Mouse (Mus musculus) kidney, embryonic 16.5 days (tissue): ENCODE data around the gene Wrap53. TPM values are rescaled to one million over a fixed set of nuclear protein-coding genes. Genes with fewer than 3 reads are reported as not detected.

Experiments used
- ATAC-seq: fragments of 200-750 bp; cut with Nextera tagmentation; 2 replicates; pipeline ENCODE4 v1.8.0; 2017; ENCODE audit warnings: moderate TSS enrichment; ENCODE audit not compliant: low FRiP score, low TSS enrichment
- H3K27ac ChIP-seq: fragments of 300-500 bp; sonication (generic); 2 replicates; pipeline ENCODE4 v1.5.1; 2014; ENCODE audit warnings: low read length
- H3K27me3 ChIP-seq: fragments of 300-500 bp; sonication (generic); 2 replicates; pipeline ENCODE4 v1.6.1; 2014; ENCODE audit warnings: low read length, control low read depth, mixed read lengths; ENCODE audit not compliant: insufficient read depth
- H3K36me3 ChIP-seq: fragments of 300-500 bp; sonication (generic); 2 replicates; pipeline ENCODE4 v1.6.1; 2014; ENCODE audit warnings: low read length, control low read depth, mixed read lengths; ENCODE audit not compliant: insufficient read depth
- H3K4me1 ChIP-seq: fragments of 300-500 bp; sonication (generic); 2 replicates; pipeline ENCODE4 v1.6.1; 2014; ENCODE audit warnings: low read length, control low read depth, mixed read lengths; ENCODE audit not compliant: insufficient read depth
- H3K4me2 ChIP-seq: fragments of 300-500 bp; sonication (generic); replicated peaks from 2 replicates; pipeline ENCODE4 v1.6.1; 2014; ENCODE audit warnings: low read depth, low read length
- H3K4me3 ChIP-seq: fragments of 300-500 bp; sonication (generic); 2 replicates; pipeline ENCODE4 v1.5.1; 2014; ENCODE audit warnings: mild to moderate bottlenecking, low read length
- H3K9ac ChIP-seq: fragments of 300-500 bp; sonication (generic); replicated peaks from 2 replicates; pipeline ENCODE4 v1.6.1; 2014; ENCODE audit warnings: low read length
- H3K9me3 ChIP-seq: fragments of 300-500 bp; sonication (generic); 2 replicates; pipeline ENCODE4 v1.6.1; 2016; ENCODE audit warnings: low read length, control low read depth
- WGBS: fragments of 180-500 bp; shearing (Covaris S2); extraction: QIAGEN DNeasy Blood & Tissue Kit; methylation state at CpG from one replicate; pipeline ENCODE4 v1.1.7; 2014; 5-methylcytosine and 5-hydroxymethylcytosine counted together
- polyA plus RNA-seq: library from polyadenylated mRNA; unstranded; fragments of >200 nt; fragmentation: Nextera tagmentation; extraction: Ambion mirVana; gene quantifications from 2 replicates; pipeline ENCODE4 v1.2.1, GENCODE M21; 2015

Gene Wrap53
- polyA plus RNA-seq, 1 experiment from 2014 or later = 29.3 TPM

- Histone ChIP-seq H3K27me3 (no peaks in the 10 kb centered on the region), H3K36me3 (peaks cover 68% of the 10 kb centered on the region), H3K4me3 (no peak overlapping the region), H3K4me2 (no peak overlapping the region), H3K9ac (no peak overlapping the region), H3K27ac (no peak overlapping the region), H3K9me3 (no peaks in the 10 kb centered on the region), H3K4me1 (no peaks in the 10 kb centered on the region)
- ATAC-seq = no peak
- 85% methylated on average over 3 of the region's 3 CpGs for WGBS
Measured at GRCm38 (mm10) chr11:69591424-69591823, 11.4 kb upstream of the Wrap53 start.

DNA sequence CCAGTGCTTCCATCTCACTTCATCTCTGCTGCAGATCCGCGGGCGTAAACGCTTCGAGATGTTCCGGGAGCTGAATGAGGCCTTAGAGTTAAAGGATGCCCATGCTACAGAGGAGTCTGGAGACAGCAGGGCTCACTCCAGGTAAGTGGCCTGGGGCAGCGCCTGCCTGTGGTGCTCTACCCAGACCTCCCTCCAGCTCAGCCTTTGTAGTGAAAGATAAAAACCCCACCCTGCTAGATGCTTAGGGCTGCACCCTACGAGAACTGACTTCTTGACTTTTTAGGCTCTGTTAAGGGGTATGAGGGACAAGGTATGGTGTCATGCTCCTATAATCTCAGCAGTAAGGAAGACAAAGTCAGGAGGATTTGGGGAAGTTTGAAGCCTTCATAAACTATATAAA, 10.6 kb upstream of the Wrap53 start:
- Histone ChIP-seq H3K4me1 (no peaks in the 10 kb centered on the region), H3K4me2 (no peak overlapping the region), H3K4me3 (no peak overlapping the region), H3K36me3 (peaks cover 68% of the 10 kb centered on the region), H3K9me3 (no peaks in the 10 kb centered on the region), H3K27me3 (no peaks in the 10 kb centered on the region), H3K27ac (no peak overlapping the region), H3K9ac (no peak overlapping the region)
- 91% methylated on average over 8 of the region's 8 CpGs for WGBS
- no peak for ATAC-seq

DNA sequence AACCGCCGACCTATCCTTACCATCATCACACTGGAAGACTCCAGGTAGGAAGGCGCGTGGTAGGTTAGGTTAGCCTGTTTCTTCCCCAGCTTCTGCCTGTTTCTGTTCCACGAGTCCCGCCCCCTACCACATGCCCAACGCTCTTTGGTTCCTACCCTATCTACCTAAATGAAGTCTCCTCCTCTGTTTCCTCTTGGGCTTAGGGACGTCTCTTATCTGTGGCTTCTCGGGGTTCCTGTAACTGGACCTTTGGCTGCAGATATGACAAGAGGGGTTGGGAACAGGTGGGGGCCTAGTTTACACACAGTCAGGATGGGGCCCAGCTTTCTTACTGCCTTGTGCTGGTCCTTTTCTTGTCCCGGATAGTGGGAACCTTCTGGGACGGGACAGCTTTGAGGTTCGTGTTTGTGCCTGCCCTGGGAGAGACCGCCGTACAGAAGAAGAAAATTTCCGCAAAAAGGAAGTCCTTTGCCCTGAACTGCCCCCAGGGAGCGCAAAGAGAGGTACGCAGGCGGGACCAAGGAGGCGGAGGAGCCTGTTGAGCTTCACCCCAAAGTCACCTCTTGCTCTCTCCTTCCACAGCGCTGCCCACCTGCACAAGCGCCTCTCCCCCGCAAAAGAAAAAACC, 9.3 kb upstream of the Wrap53 start:
- no peak overlapping the region for H3K27ac ChIP-seq
- H3K4me3 ChIP-seq = no peak overlapping the region
- no peaks in the 10 kb centered on the region for H3K9me3 ChIP-seq
- H3K36me3 ChIP-seq = peaks cover 71% of the 10 kb centered on the region
- H3K27me3 ChIP-seq = no peaks in the 10 kb centered on the region
- no peaks in the 10 kb centered on the region for H3K4me1 ChIP-seq
- no peak for ATAC-seq
- 88% methylated on average over 22 of the region's 22 CpGs for WGBS
- no peak overlapping the region for H3K4me2 ChIP-seq
- no peak overlapping the region for H3K9ac ChIP-seq

DNA sequence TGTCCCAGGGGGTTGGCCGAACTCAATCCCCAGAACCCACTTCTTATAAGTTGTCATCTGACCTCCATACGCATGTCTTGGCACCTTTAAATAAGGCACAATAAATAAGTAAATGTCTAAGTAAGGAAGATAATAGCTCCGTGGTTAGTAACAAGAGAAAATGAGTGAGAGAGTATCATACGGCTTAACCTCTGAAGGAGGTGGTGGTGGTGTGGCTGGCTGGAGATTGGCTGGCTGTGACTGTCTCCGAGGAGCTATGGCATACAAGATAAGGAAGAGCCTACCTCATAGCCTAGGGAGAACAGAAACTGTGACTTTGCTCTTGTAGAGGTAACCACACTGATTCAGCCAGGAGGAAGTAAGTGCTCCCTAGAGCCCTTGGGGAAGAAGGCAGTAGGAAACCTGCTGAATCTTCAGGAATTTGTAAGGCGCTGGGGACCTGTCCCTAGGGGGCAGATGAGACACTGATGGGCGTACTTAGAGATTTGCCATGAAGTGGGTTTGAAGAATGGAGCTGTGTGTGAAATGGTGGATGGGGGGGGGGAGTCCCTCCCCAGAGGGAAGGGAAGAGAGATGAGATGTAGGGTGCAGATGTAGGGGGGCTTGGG, 5.8 kb upstream of the Wrap53 start:
- ATAC-seq = no peak
- H3K4me3 ChIP-seq = no peak overlapping the region
- no peaks in the 10 kb centered on the region for H3K9me3 ChIP-seq
- no peaks in the 10 kb centered on the region for H3K27me3 ChIP-seq
- H3K36me3 ChIP-seq = peaks cover 53% of the 10 kb centered on the region
- no peak overlapping the region for H3K9ac ChIP-seq
- H3K4me2 ChIP-seq = no peak overlapping the region
- 81% methylated on average over 7 of the region's 7 CpGs for WGBS
- peaks cover 11% of the 10 kb centered on the region for H3K4me1 ChIP-seq
- H3K27ac ChIP-seq = no peak overlapping the region

DNA sequence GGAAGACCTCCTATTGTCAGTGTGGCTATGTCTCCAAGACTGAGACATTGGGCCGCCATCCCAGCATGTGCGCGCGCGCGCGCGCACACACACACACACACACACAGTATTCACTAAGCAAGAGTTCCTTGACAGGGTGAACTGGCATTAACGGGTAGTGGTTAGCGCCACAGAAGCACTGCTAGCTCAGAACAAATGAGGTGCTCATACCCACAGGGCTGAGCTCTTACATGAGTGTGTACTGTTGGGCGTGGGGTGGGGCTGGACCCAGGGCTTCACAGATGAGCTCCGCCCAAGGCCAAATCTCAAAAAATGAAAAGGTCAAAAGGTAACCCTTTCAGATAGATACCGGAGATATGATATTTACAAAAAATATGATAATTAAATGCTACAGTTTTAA, 4.9 kb upstream of the Wrap53 start:
- no peaks in the 10 kb centered on the region for H3K9me3 ChIP-seq
- WGBS = 97% methylated on average over 13 of the region's 13 CpGs
- no peak overlapping the region for H3K4me3 ChIP-seq
- H3K4me2 ChIP-seq = no peak overlapping the region
- H3K27me3 ChIP-seq = no peaks in the 10 kb centered on the region
- no peak for ATAC-seq
- peaks cover 44% of the 10 kb centered on the region for H3K36me3 ChIP-seq
- no peak overlapping the region for H3K27ac ChIP-seq
- H3K9ac ChIP-seq = no peak overlapping the region
- peaks cover 11% of the 10 kb centered on the region for H3K4me1 ChIP-seq

DNA sequence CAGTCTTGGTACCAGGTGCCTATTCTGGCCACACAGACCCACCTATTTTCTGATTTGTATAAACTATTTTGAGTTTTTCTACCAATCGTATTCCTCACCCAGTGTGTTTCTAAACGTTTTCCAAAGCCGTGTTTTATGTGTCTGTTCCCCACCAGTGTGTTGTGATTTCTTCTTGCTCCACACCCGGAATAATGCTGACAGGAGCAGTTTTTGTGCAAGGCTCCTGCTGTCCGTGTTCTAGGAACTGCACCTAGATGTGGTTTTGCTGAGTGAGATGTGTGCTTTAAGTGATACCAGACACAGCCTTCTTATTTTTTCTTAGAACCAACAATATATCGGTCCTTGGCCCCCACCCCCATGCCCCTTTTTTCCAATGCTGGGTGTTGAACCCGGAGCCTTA, 4.0 kb upstream of the Wrap53 start:
- no peak overlapping the region for H3K9ac ChIP-seq
- peaks cover 35% of the 10 kb centered on the region for H3K36me3 ChIP-seq
- no peak overlapping the region for H3K4me2 ChIP-seq
- H3K27me3 ChIP-seq = no peaks in the 10 kb centered on the region
- ATAC-seq = no peak
- WGBS = 79% methylated on average over 7 of the region's 7 CpGs
- no peak overlapping the region for H3K4me3 ChIP-seq
- peaks cover 11% of the 10 kb centered on the region for H3K4me1 ChIP-seq
- no peaks in the 10 kb centered on the region for H3K9me3 ChIP-seq
- no peak overlapping the region for H3K27ac ChIP-seq

DNA sequence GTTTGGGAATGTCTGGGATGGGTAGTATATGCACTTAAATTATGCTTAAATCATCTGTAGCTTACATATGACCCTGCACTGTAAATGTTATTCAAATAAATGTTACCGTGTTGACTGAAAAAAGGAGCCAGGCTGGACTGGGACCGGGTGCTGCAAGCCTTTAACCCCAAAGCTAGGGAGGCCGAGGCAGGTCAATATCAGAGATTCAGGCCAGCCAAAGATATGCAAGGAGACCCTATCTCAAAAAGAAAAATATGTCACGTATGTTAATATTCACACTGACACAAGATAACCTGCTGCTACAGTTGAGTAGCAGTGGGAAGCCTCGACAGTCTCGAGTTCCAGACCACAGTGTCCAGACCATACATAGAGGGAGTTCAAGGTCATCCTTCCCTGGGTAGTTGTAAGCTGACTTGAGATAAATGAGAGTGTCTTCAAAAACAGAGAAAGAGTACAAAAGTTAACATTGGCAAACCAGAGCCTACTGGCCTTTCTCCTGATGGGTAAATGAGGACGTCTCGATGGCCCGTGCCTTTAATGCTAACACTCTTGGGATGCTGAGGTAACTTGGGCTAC, 2.3 kb upstream of the Wrap53 start:
- H3K27me3 ChIP-seq = no peaks in the 10 kb centered on the region
- no peak for ATAC-seq
- H3K4me1 ChIP-seq = peaks cover 25% of the 10 kb centered on the region
- WGBS = 63% methylated on average over 9 of the region's 9 CpGs
- H3K4me3 ChIP-seq = peak overlapping the region; percentile 94; the same call in 1 of the 2 replicates
- no peak overlapping the region for H3K27ac ChIP-seq
- H3K36me3 ChIP-seq = peaks cover 18% of the 10 kb centered on the region
- peak overlapping the region; percentile 77 for H3K4me2 ChIP-seq
- H3K9ac ChIP-seq = peak overlapping the region; percentile 7; the same call in 1 of the 2 replicates
- H3K9me3 ChIP-seq = no peaks in the 10 kb centered on the region

- ATAC-seq = no peak
- Histone ChIP-seq H3K4me1 (peaks cover 25% of the 10 kb centered on the region), H3K9ac (peak overlapping the region; percentile 79), H3K4me3 (peak overlapping the region; percentile 94), H3K4me2 (peak overlapping the region; percentile 77), H3K36me3 (peaks cover 13% of the 10 kb centered on the region; the same call in 1 of the 2 replicates), H3K27me3 (no peaks in the 10 kb centered on the region), H3K27ac (peak overlapping the region; percentile 99), H3K9me3 (no peaks in the 10 kb centered on the region)
- under 1% methylated on average over 8 of the region's 8 CpGs for WGBS
Measured at GRCm38 (mm10) chr11:69581814-69582213, 1.8 kb upstream of the Wrap53 start.

DNA sequence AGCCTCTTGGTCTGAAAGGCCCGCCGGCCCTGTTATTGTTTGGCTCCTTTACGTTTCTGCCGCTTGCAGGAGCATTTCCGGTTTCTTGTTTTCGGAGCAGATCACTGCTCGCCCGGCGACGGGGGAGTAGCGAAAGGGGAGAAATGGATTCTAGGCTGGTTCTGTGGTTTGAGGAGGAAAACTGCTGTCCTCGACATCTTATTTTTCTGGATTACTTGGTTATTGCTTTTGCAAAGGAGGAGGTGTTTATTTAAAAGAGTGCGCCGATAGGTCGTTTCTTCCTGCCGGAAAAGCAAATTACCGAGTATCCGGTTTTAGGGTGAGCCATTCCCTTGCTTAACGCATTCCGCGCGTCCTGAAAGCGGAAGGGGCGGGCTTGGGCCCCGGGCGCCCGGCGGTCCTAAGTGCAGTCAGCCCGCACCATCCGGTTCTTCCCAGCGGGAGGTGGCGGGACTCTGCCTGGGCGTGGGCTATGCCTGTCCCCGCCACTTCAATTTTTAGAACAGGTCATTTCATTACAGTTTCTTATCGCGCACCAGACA, 1.2 kb upstream of the Wrap53 start:
- H3K9ac ChIP-seq = peak overlapping the region; percentile 79
- H3K4me2 ChIP-seq = peak overlapping the region; percentile 77
- ATAC-seq = peak; percentile 87
- H3K4me1 ChIP-seq = peaks cover 25% of the 10 kb centered on the region
- WGBS = 0% methylated on average over 36 of the region's 36 CpGs
- peaks cover 10% of the 10 kb centered on the region; the same call in 1 of the 2 replicates for H3K36me3 ChIP-seq
- no peaks in the 10 kb centered on the region for H3K27me3 ChIP-seq
- peak overlapping the region; percentile 94 for H3K4me3 ChIP-seq
- no peaks in the 10 kb centered on the region for H3K9me3 ChIP-seq
- peak overlapping the region; percentile 99 for H3K27ac ChIP-seq
